Mouse (Mus musculus) right cerebral cortex, postnatal 14 days (tissue): ENCODE measurements around the gene Cenpo.
"Not testable (repeated sequence)": the region's sequence is repeated elsewhere in the genome, so short reads cannot be mapped to it uniquely, and the experiment has no call there.

Source experiments
- DNase-seq: peaks from one replicate; pipeline ENCODE4 v3.0.0; 2022

Gene Cenpo

DNA sequence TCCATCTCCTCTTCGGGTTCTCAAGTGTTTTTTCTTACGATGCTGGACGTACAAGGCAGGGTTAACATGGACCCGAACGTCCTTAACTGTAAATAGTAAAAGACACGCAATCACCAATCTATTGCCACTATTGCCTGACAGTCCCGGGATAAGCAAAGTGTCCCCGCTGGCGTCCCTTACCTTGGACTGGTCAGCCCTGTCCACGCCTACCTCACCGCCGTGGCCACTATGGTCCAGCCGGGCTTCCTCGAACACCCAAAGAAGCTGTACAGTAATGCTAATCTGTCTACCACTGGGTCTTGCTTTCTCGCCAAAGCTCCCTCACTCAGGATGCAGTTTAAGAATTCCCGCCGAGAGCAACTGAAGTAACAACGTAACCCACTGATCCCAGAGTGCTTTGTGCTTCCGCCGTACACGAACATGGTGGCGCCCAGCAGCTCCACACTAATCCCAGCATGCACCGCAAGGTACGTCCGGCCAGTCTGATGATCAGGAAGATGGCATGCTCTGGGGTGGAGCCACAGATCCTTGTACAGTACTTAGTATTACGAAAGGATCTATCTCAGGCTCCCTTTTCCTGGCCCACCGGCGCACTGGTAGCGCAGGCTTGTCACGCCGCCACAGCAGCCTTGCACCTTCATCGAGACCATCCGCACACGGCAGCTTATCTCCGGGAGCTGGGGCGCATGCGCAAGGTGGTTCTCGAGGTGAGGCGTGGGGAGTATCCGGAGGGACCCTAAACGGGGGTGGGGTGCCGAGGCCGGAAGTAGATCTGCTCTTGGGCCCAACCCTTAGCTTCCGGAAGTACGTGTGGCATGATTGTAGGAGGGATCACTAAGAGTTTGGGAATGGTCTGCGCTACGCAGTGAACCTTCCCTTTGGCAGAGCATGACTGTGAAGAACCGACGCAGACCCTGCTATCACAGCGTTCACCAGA, at the start of gene Cenpo, which contains the start of gene Ptrhd1:
TSS of gene Cenpo (minus strand) at position 723 of the 937 bp plus-strand sequence.
TSS of gene Ptrhd1 (plus strand) at position 456 of the 937 bp plus-strand sequence.
- peak; percentile 89 for DNase-seq

- DNase-seq: no peak
Observed at GRCm38 (mm10) chr12:4279878-4280277, 45.8 kb upstream of the Cenpo start.

DNA sequence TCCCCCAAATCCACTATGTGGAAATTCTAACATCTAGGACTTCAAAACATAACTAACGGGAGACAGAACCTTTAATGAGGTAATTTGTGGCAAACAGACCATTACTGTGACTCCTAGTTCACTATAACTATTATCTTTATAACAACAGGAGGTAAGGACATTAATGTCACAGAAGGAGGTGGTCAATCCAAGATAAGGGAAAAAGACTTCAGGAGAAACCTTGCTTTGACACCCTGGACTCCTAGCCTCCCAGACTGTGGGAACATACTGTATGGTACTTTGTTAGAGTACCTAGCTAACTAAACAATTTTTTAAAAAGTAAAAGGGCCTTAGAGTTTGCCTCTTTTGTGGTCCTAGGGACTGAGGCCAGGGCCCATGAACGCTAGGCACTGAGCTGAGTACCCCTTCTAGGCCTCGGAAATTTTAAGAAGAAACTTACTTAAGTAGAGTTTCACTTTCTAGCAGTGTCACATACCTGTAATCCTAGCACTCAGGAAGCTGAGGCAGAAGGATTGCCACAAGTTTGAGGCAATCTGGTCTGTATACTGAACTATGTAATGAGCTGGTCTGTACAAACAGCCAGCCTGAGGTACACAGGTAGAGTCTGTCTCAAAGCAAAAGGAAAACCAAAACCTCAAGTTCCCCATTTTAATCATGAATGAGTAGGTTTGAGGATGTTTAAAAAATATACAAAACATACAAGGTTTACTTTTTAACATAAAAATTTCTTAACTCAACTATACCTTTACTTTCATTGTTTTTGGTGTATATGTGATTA, 45.1 kb upstream of the Cenpo start:
- no peak for DNase-seq

DNA sequence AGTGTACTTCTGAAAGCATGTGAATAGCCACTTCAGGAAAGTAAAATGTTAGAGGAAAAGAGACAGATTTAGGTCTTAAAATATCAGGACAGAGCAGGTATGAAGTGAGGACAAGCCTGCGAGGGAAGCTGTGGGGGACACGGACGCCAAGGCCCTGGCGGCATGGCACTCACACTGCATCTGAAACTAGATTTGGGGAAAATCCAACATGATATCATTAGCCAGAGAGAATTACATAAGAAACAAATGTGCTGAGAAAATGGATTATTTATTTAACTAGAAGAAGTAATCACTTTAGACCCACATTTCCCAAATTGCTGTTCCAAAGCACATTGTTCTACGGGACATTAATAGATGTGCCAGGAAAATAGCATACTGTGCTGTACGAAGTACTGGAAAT, 37.0 kb upstream of the Cenpo start:
- DNase-seq: no peak

DNA sequence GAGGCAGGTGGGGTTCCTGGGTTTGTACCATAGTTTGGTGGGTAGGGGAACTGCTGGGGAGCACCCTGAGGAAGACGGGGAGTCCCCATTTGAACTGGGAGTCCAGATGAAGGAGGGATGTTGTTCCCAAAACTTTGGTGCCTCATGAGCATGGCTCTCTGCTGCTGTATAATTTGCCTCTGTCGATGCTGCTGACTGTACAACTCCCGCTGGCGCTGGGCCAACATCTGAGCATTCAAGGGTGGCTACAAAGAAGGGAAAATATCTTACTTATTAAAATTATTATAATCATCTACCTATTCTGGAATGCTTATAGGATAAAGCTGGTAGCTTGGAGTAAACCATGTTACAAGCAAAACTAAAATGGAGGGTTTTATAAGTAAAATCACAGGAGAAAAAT, 33.7 kb upstream of the Cenpo start:
- no peak for DNase-seq

- no peak for DNase-seq
Observed at GRCm38 (mm10) chr12:4252742-4253655, 18.9 kb upstream of the Cenpo start.

DNA sequence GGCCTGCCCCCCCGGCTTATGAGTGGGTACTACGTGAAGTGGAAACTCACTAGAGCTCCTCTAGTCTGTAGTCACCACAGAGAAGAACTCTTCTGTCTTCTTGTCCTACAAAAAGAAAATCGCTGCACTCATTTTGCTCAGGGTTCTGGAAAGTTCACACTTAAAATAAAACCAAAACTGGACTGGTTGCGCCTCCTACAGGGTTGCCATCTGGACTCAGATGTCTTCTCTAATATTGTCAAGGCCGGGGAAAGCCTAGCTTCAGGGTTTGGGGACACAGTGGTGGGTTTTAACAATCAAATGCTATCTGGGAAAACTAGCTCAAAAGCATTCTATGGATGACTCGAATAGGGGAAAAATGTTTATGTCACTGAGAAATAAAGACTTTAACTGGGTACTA, 15.7 kb upstream of the Cenpo start:
- no peak for DNase-seq

DNA sequence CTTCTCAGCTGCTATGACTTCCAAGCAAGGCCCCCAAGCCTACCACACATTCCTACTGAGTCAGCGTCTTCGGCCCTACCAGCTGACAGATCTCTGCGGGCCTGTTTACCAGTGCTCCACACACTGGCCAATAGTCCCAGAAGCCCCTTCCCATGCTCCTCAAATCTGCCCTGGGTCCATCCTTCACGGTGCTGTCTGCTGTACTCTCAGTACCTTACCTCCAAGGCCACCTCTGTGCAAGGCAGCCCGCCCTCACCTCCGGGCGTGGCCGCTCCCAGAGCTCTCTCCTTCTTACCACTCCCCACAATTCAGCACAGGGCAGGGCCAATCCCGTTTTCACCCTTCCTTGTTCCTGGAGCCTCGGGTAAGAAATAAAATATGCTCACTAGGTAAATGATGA, 11.6 kb upstream of the Cenpo start:
- no peak for DNase-seq

GRCm38 (mm10) chr12:4243805-4244204, 9.7 kb upstream of the Cenpo start:
- DNase-seq: no peak

DNA sequence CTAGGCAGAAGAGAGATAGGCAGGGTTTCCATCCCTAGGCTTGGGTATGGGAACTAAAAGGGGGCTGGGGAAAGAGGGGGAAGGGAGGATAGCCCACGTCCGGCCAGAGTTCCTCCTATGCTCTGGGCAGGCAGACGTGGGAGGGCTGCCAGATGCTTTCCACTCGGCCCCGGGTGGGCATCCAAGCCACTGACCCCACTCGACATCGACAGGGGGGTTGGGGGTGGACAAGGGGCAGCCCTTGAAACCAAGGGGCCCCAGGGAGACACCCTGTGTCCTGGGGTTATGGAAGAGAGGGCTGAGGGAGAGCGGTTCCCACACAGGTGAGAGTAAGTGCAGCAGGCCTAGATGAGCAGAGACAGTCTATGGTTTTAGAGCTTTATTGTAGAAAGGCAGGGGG, 6.2 kb upstream of the Cenpo start:
- DNase-seq: not testable (repeated sequence)

DNA sequence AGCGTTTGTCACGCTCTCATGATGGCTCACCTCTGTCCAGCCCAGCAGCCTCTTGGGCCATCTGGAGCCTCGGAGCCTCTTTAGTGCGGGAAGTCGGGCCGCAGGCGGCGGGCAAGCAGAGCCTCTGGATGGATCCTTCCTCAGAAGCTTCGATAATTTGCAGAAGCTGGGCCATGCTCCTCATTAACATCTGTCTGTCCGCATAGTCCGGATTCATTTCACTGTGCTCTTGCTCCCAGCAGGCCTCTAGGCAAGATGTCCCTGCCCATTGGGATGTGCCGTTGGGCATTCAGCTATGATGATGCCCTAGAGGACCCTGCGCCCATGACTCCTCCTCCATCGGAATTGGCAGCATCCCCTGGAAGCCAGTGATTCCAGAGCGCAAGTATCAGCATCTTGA, 3.4 kb upstream of the Cenpo start:
- DNase-seq: no peak

GRCm38 (mm10) chr12:4232777-4233176, 1.3 kb downstream of the Cenpo start:
- no peak for DNase-seq

DNA sequence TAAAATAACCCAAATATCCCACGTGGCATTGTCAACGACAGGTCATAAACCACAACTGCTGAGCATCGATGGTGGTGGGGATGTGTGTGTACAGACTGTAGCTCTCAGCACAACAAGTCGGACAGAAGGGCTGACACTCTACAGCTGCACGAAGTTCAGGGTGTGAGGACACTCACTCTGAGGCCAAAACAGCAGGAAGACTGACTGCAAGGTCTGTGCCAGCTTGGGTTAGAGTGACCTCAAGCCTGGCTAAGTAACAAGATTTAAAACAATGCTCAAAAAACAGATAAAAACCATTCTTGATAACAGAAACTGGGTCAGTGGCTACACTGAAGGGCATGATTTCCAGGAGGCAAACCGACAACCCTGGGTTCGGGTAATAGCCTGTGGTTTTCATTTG, 3.9 kb downstream of the Cenpo start:
- DNase-seq: no peak

DNA sequence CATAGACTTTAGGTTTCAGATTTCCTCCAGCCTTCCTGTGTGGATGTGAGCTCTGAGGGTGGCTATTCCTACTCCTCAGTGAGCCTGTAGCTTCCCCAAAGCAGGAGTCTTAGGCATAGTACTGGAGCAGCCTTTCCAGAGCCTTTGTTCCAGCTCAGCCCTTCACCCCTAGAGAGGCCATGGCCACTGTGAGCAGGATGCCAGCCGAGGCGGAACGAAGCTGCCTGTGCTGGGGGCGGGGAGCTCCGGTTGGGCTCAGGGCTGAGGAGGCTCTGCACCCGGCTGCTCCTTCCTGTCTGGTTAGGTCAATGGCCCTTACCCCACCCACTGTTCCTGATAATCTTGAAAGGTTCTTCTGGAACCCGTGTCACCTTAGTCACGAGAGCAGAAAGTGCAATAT, 21.2 kb downstream of the Cenpo start:
- no peak for DNase-seq

GRCm38 (mm10) chr12:4211174-4211573, 22.9 kb downstream of the Cenpo start:
- no peak for DNase-seq

DNA sequence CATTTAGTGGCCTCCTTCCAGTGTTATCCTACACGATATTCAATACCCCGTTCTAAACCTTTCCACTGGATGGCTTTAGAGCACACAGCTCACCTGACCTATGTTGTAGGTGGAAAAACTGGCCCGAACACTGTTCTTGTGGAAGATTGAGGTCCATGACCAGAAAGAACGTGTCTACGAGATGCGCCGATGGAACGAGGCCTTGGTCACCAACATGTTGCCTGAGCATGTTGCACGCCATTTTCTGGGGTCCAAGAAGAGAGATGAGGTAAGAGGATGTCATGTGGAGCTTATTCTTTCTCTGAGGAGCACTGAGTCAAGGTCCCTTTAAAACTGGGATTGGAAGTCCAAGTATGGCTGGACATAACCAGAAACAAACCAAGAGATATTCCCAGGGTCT, 24.9 kb downstream of the Cenpo start:
- DNase-seq: no peak

DNA sequence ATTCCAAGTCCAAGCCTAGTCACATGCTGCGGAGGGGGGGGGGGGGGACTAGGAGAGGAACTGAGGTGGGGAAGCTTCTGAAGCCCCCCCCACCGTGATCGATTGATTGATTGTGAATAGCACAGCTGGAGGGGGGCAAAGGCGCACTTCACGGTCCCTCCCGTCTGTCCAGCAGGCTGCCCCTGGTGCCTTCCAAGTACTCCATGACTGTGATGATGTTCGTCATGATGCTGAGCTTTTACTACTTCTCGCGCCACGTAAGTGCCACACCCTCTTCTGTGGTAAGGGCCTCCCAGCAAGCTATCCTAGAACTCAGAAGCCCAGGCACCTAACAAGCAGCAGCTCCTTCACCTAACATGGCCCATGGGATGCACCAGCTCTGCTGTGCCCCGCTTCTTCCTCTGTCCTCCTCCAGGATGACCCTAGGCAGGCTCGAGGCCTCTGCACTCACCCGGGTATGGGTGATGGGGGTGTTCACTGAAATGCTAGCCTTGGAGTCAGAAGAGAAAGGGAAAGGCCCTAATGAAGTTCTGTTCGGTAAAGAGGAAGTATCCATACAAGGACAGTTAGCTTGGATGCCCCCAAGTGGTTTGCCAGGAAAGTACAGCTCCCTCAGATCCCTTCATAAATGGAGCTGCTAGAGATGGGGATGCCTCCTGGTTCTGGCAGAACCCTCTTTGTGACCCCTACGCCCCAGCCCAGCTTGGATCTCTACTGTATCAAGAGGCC, 25.5 kb downstream of the Cenpo start:
- DNase-seq: peak; percentile 76

GRCm38 (mm10) chr12:4206106-4206505, 28.0 kb downstream of the Cenpo start:
- no peak for DNase-seq

DNA sequence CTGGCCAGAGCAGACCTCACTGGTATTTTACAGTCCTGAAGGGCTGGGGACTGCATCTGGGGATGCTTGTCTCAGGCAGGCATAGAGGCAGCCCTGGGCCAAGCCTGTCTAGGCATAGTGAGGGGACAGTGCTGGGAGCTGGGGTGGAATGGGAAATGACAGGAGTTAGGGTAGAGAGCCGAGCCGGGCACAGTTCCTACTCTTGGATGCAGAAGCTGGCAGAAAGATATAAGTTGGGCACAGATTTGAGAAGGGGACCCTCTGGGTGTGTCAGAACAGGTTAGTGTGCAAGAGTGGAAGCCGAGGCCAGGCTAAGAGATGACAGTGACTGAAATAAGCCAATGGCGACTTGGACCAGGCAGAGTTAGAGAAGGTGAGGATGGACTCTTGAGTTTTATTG, 31.9 kb downstream of the Cenpo start:
- DNase-seq: no peak

DNA sequence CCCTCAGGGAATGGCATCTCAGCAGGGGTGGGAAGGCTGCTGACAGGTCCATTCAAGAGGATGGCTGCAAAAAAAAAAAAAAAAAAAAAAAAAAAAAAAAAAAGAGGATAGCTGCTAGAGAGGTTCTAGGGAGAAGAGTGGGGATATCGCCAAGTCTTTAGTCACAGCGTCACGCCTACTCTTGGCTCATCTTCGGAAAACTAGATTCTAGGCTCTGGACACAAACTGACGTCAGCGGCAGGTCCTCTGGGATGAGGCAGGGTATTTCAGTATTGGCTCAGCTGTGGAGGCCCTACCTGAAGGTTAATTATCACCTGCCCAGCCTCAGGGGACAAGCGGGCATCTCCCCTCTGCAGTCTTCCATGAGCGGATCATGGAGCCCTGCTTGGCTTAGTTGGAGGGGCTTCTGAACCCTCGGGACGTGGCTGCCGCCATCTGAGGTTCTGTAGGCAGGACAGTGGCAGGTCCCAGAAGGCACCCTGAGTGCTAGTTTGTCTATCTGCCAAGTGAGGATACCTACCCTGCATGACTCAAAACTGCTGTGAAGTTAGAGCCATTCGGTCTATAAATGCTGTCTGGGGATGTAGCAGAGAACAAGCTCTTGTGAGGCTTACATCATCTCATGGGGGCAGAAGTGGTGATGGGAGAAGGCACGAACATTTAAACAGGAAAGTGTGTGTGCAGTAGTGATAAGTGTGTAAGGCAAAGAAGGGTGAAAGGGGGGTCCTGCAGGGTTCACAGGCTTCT, 32.5 kb downstream of the Cenpo start:
- no peak for DNase-seq

DNA sequence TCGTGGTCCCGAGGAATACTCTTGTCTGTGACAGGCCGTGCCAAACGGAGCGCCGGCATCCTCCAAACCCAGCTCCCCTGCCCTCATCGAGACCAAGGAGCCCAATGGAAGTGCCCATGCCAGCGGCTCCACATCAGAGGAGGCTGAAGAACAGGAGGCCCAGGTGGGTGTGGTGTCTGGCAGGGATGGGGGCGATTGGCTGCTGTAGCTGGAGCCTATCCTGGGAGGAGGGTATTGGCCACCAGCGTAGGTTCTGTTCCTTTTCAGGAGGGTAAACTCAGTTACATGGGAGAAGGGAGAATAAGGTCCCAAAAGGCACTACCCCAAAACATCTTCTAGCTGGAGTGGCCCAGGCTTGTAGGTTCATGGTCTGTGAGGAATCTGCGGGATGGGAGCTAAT, 34.8 kb downstream of the Cenpo start:
- DNase-seq: no peak
